Mouse (Mus musculus) retina, embryonic 14.5 days (tissue): ENCODE data around the gene Serinc3.

Experiments
- DNase-seq: peaks from one replicate; pipeline ENCODE4 v3.0.0-alpha.2; 2015; ENCODE audit warnings: low spot score

Gene Serinc3

GRCm38 (mm10) chr2:163595119-163595518 lies 49.8 kb downstream of the Serinc3 start:
- no peak for DNase-seq

GRCm38 (mm10) chr2:163593636-163594282 lies 51.2 kb downstream of the Serinc3 start:
- DNase-seq, result no peak

- DNase-seq, result peak; percentile 45
These were observed 52.8 kb downstream of the Serinc3 start for GRCm38 (mm10) chr2:163592084-163592483.

- no peak for DNase-seq
These were observed 53.9 kb downstream of the Serinc3 start for GRCm38 (mm10) chr2:163590996-163591395.

GRCm38 (mm10) chr2:163590211-163590610 lies 54.7 kb downstream of the Serinc3 start:
- no peak for DNase-seq

- no peak for DNase-seq
These were observed 57.4 kb downstream of the Serinc3 start for GRCm38 (mm10) chr2:163587506-163587905.

GRCm38 (mm10) chr2:163586384-163587261 lies 58.3 kb downstream of the Serinc3 start:
- peak; percentile 72 for DNase-seq

- DNase-seq, result no peak
These were observed 60.9 kb downstream of the Serinc3 start for GRCm38 (mm10) chr2:163584088-163584426.

- DNase-seq, result no peak
These were observed 61.5 kb downstream of the Serinc3 start for GRCm38 (mm10) chr2:163583226-163584087.

GRCm38 (mm10) chr2:163580069-163580945 lies 64.6 kb downstream of the Serinc3 start:
- DNase-seq, result no peak

- DNase-seq, result no peak
These were observed 66.9 kb downstream of the Serinc3 start for GRCm38 (mm10) chr2:163577986-163578385.

- no peak for DNase-seq
These were observed 69.7 kb downstream of the Serinc3 start for GRCm38 (mm10) chr2:163575248-163575647.

GRCm38 (mm10) chr2:163574321-163574720 lies 70.6 kb downstream of the Serinc3 start:
- DNase-seq, result no peak
